Comparison of ENCODE assay signal across 11 mouse cellular contexts in the genomic region with DNA sequence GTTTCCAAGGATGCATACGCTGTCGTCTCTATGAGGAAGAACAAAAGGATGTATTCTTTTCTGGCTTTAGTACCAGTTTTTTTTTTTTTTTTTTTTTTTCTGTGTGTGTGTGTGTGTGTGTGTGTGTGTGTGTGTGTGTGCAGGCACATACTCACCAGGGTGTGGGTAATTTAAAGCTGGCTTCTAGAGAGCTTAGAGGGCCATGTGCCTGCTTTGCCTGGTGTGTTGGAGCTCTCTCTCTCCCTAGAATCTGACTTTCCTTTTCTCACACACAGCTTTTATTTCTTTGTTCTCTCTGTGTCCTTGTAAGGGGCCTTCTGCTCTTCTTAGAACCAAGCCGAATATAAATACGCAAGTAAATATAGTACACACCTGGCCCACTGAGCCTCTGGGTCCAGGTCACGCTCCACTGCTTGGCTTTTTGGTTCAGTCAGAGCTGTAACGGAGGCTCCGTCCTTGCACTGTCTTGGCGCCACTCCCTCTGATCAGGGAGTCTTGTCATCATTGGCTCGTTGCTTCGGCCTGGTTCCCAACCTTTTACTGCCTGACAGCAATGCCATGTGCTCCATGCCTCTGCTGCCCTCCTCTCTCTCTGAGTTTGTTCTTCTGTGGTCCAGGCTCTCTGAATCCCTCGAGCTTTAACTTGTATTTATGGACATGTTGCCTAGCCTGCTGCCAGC.
DNase-seq lines count a peak whose midpoint lies in the region; ATAC-seq lines count a peak whose summit lies in the region.
"Had no signal": no experiment of that assay in that cellular context is flagged by ENCODE, and none has a peak within 500 bp of the region (broad histone marks: within the 10 kb centered on the region; RNA-seq: fewer than 3 reads in every experiment).

No protein-coding gene starts in this region.

- WGBS in hindbrain, embryonic 12.5 days: 61% methylated on average over 11 of the region's 11 CpGs
- WGBS in liver, embryonic 11.5 days: 81% methylated on average over 11 of the region's 11 CpGs

- no peaks in the 10 kb centered on the region for H3K27me3 ChIP-seq in hindbrain, embryonic 12.5 days
- no peaks in the 10 kb centered on the region for H3K27me3 ChIP-seq in liver, embryonic 11.5 days (replicated peaks; ENCODE audit: control insufficient read depth, insufficient read depth, low read length)

- no peak overlapping the region for H3K4me3 ChIP-seq in hindbrain, embryonic 12.5 days
- H3K4me3 ChIP-seq in liver, embryonic 11.5 days (ENCODE audit: low read depth, low read length): no peak overlapping the region
- H3K4me3 ChIP-seq: myocyte had no signal

- no peak overlapping the region for H3K4me2 ChIP-seq in hindbrain, embryonic 12.5 days (replicated peaks)
- H3K4me2 ChIP-seq in liver, embryonic 11.5 days: no peak overlapping the region
- H3K4me2 ChIP-seq: lung, embryonic 14.5 days had no signal

- no peak overlapping the region for H3K27ac ChIP-seq in hindbrain, embryonic 12.5 days
- no peak overlapping the region for H3K27ac ChIP-seq in liver, embryonic 11.5 days (ENCODE audit: low read depth, low read length)

- peak; percentile 6 to 57 for DNase-seq in adrenal gland, adult (ENCODE audit: inconsistent age in 2 of 2, low spot score in 1 of 2)
- no peak for DNase-seq in adrenal gland, postnatal 4 days (ENCODE audit: low spot score in 2 of 2)
- DNase-seq in right cerebral cortex, postnatal 10 days (ENCODE audit: low spot score in 2 of 2): peak; percentile 32 to 36
- no peak for DNase-seq in right cerebral cortex, adult 2 months (ENCODE audit: low spot score in 2 of 2)
- no peak for DNase-seq in urinary bladder, postnatal 10 days (ENCODE audit: low spot score)
- DNase-seq in liver, embryonic 11.5 days (ENCODE audit: low spot score): no peak
- DNase-seq in embryo, embryonic 11 days: no peak
- DNase-seq: heart, postnatal 10 days; lung, embryonic 14.5 days had no signal

- ATAC-seq in hindbrain, embryonic 12.5 days (ENCODE audit: low FRiP score): 0 out of 2 replicates have a peak, but pooled peaks have one; percentile 19
- no peak for ATAC-seq in liver, embryonic 11.5 days (replicated peaks; ENCODE audit: low FRiP score)

- H3K9ac ChIP-seq in hindbrain, embryonic 12.5 days: no peak overlapping the region
- H3K9ac ChIP-seq in liver, embryonic 11.5 days (ENCODE audit: low read depth, low read length): no peak overlapping the region
- H3K9ac ChIP-seq: lung, embryonic 14.5 days had no signal

- no peaks in the 10 kb centered on the region for H3K36me3 ChIP-seq in hindbrain, embryonic 12.5 days
- H3K36me3 ChIP-seq in liver, embryonic 11.5 days (ENCODE audit: control insufficient read depth, insufficient read depth, low read length): no peaks in the 10 kb centered on the region

- no peaks in the 10 kb centered on the region for H3K9me3 ChIP-seq in hindbrain, embryonic 12.5 days (replicated peaks)
- H3K9me3 ChIP-seq in liver, embryonic 11.5 days (ENCODE audit: control insufficient read depth, low read length): no peaks in the 10 kb centered on the region

- H3K4me1 ChIP-seq in hindbrain, embryonic 12.5 days: peaks cover 8% of the 10 kb centered on the region; the same call in 1 of the 2 replicates
- H3K4me1 ChIP-seq in liver, embryonic 11.5 days (replicated peaks; ENCODE audit: control insufficient read depth, insufficient read depth, low read length): no peaks in the 10 kb centered on the region

Comparison
In these comparisons a context has a peak if more than half of its experiments do, and no peak if none do; other contexts are left out.
1. DNase-seq: peak in adrenal gland, adult (2 of 2) and right cerebral cortex, postnatal 10 days (2 of 2); none in adrenal gland, postnatal 4 days (0 of 2), right cerebral cortex, adult 2 months (0 of 2), urinary bladder, postnatal 10 days (single experiment), liver, embryonic 11.5 days (single experiment) and embryo, embryonic 11 days (single experiment).